Mouse (Mus musculus): ENCODE results near the gene Fcrla. TPM values are rescaled to one million over a fixed set of nuclear protein-coding genes. Genes with fewer than 3 reads are reported as not detected.

Gene Fcrla
- total and polyA plus RNA-seq, 3 experiments, result 10.6 to 30.6 (median 17.7) TPM

DNA sequence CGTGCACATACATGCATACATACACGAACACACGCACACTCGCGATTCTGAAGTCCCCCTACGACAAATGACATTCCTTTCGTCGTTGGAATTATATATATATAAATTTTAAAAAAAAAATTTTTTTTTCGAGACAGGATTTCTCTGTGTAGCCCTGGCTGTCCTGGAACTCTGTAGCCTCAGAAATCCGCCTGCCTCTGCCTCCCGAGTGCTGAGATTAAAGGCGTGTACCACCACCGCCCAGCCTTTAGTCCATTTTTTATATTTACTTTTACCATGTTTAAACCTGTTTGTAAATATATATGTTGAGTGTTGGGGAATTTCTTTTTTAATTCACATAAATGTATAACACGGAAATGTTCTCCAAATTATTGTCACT is 58.5 kb downstream of the Fcrla start:
- H3K4me1 ChIP-seq (ENCODE audit: control insufficient read depth in 1 of 2, insufficient read depth in 2 of 2), result peaks cover 6 to 20% of the 10 kb centered on the region in 2 experiments
- dilution Hi-C loops (cut with MboI; ENCODE audit: extremely low pct_ligation_motif_present, extremely low pct_unique_long_range_greater_than_20kb, low sequenced_read_pairs), result no loop called here
- peak overlapping the region; percentile 51 to 98 (median 89) for H3K4me3 ChIP-seq (replicated peaks in 1 of 3; ENCODE audit: low read depth in 2 of 3, low read length in 2 of 3, poor library complexity in 1 of 3)
- no peaks in the 10 kb centered on the region for H3K27me3 ChIP-seq (replicated peaks)
- H3K9me3 ChIP-seq (replicated peaks; ENCODE audit: low read length), result no peaks in the 10 kb centered on the region
- H3K27ac ChIP-seq (ENCODE audit: insufficient read depth, low read depth), result peak overlapping the region; percentile 83
- H3K36me3 ChIP-seq (replicated peaks in 1 of 2; ENCODE audit: control insufficient read depth in 1 of 2, insufficient read depth in 1 of 2, low read length in 1 of 2), result peaks cover 15 to 33% of the 10 kb centered on the region in 2 experiments
- peak overlapping the region; percentile 39 for H3K4me2 ChIP-seq (ENCODE audit: insufficient read depth, low read depth, poor library complexity, severe bottlenecking)
- H3K79me2 ChIP-seq (replicated peaks; ENCODE audit: control insufficient read depth, extremely low read depth, insufficient read depth, poor library complexity, severe bottlenecking), result peaks cover 41% of the 10 kb centered on the region
- TF ChIP-seq JUN (IDR thresholded peaks at IDR 0.05; ENCODE audit: insufficient read depth, low read depth, low read length) (no peak), CHD2 (IDR thresholded peaks at IDR 0.05; ENCODE audit: low read length) (no peak), POLR2A (IDR thresholded peaks at IDR 0.05; ENCODE audit: low read depth, low read length) (no peak), GABPA (IDR thresholded peaks at IDR 0.05; ENCODE audit: insufficient replicate concordance, low read depth, low read length) (no peak), EP300 (IDR thresholded peaks at IDR 0.05; ENCODE audit: low read length) (no peak), ZC3H11A (IDR thresholded peaks at IDR 0.05; ENCODE audit: low read depth, low read length) (no peak), MXI1 (IDR thresholded peaks at IDR 0.05; ENCODE audit: low read depth, low read length) (no peak), ZMIZ1 (IDR thresholded peaks at IDR 0.05; ENCODE audit: low read depth, low read length) (no peak), KAT2A (IDR thresholded peaks at IDR 0.05; ENCODE audit: insufficient replicate concordance, low read length) (no peak), E2F4 (IDR thresholded peaks at IDR 0.05; ENCODE audit: insufficient replicate concordance, low read depth, low read length) (no peak), POLR2AphosphoS2 (IDR thresholded peaks at IDR 0.05; ENCODE audit: low read depth, low read length) (no peak), MAZ (IDR thresholded peaks at IDR 0.05; ENCODE audit: low read depth, low read length) (no peak), USF1 (IDR thresholded peaks at IDR 0.05; ENCODE audit: low read depth, low read length) (no peak), RAD21 (IDR thresholded peaks at IDR 0.05; ENCODE audit: low read depth, low read length) (no peak), PAX5 (IDR thresholded peaks at IDR 0.05; ENCODE audit: low read length) (no peak), ETS1 (conservative IDR thresholded peaks at IDR 0.05; ENCODE audit: low read depth, low read length) (no peak), ELF1 (IDR thresholded peaks at IDR 0.05; ENCODE audit: low read depth, low read length) (no peak), UBTF (IDR thresholded peaks at IDR 0.05; ENCODE audit: low read depth, low read length) (no peak), MYC (IDR thresholded peaks at IDR 0.05; ENCODE audit: low read depth, low read length) (no peak), IRF4 (IDR thresholded peaks at IDR 0.05; ENCODE audit: low read depth, low read length) (no peak)
- H3K9ac ChIP-seq (ENCODE audit: insufficient read depth, low read depth), result peak overlapping the region; percentile 99
- in situ Hi-C loops (cut with MboI; ENCODE audit: low pct_ligation_motif_present, low pct_unique_long_range_greater_than_20kb, low sequenced_read_pairs), result no loop called here
- no peak for DNase-seq (ENCODE audit: extremely low read depth)
